Mouse (Mus musculus): ENCODE measurements around the gene Apol9b. TPM values are rescaled to one million over a fixed set of nuclear protein-coding genes. Genes with fewer than 3 reads are reported as not detected.
"Not testable (repeated sequence)": the region's sequence is repeated elsewhere in the genome, so short reads cannot be mapped to it uniquely, and the experiment has no call there.

The Apol9b gene
- polyA plus RNA-seq (2012; rRNA removed), result 1.7 and 2.1 TPM in 2 replicates

- not testable (repeated sequence) for H3K4me1 ChIP-seq (ENCODE audit: control insufficient read depth, insufficient read depth, low read length); H3K4me3 ChIP-seq (replicated peaks; ENCODE audit: extremely low read depth, low read depth, low read length); DNase-seq
- WGBS, result 60% methylated on average over 2 of the region's 4 CpGs
Measured at GRCm38 (mm10) chr15:77728739-77729138, at the start of gene Apol9b. TSS of gene Apol9b (plus strand) at chr15:77729039.

GRCm38 (mm10) chr15:77683944-77684343, 44.9 kb upstream of the Apol9b start:
- TF ChIP-seq CTCF (IDR thresholded peaks at IDR 0.05; ENCODE audit: insufficient read depth, low read length), result peak; percentile 53
- DNase-seq, result peak; percentile 37
- 10% methylated on average over 11 of the region's 11 CpGs for WGBS

GRCm38 (mm10) chr15:77691532-77692311, 37.1 kb upstream of the Apol9b start:
- DNase-seq; H3K4me3 ChIP-seq (replicated peaks; ENCODE audit: extremely low read depth, low read depth, low read length); H3K4me1 ChIP-seq (ENCODE audit: control insufficient read depth, insufficient read depth, low read length): not testable (repeated sequence)
- WGBS, result 9% methylated on average over 19 of the region's 20 CpGs

More at GRCm38 (mm10) chr15:77683944-77684343, 44.9 kb upstream of the Apol9b start:
- H3K4me1 ChIP-seq (ENCODE audit: control insufficient read depth, insufficient read depth, low read length); H3K4me3 ChIP-seq (replicated peaks; ENCODE audit: extremely low read depth, low read depth, low read length): not testable (repeated sequence)

- not testable (repeated sequence) for H3K4me3 ChIP-seq (replicated peaks; ENCODE audit: extremely low read depth, low read depth, low read length); H3K4me1 ChIP-seq (ENCODE audit: control insufficient read depth, insufficient read depth, low read length)
- DNase-seq, result peak; percentile 4
- WGBS, result 32% methylated on average over 12 of the region's 15 CpGs
- TF ChIP-seq CTCF (IDR thresholded peaks at IDR 0.05; ENCODE audit: insufficient read depth, low read length), result peak; percentile 47
Measured at GRCm38 (mm10) chr15:77694687-77695295, 34.0 kb upstream of the Apol9b start.

- H3K4me3 ChIP-seq (replicated peaks; ENCODE audit: extremely low read depth, low read depth, low read length); DNase-seq; H3K4me1 ChIP-seq (ENCODE audit: control insufficient read depth, insufficient read depth, low read length): not testable (repeated sequence)
- 59% methylated on average over 4 of the region's 4 CpGs for WGBS
Measured at GRCm38 (mm10) chr15:77698656-77699055, 30.2 kb upstream of the Apol9b start, which contains the start of gene Apol7e. TSS of gene Apol7e (plus strand) at chr15:77698857.

GRCm38 (mm10) chr15:77705306-77705705, 23.5 kb upstream of the Apol9b start:
- not testable (repeated sequence) for DNase-seq; H3K4me1 ChIP-seq (ENCODE audit: control insufficient read depth, insufficient read depth, low read length); H3K4me3 ChIP-seq (replicated peaks; ENCODE audit: extremely low read depth, low read depth, low read length)
- WGBS, result 63% methylated on average over 3 of the region's 3 CpGs

- DNase-seq; H3K4me1 ChIP-seq (ENCODE audit: control insufficient read depth, insufficient read depth, low read length); H3K4me3 ChIP-seq (replicated peaks; ENCODE audit: extremely low read depth, low read depth, low read length): not testable (repeated sequence)
- WGBS, result 67% methylated on average over 1 of the region's 1 CpGs
Measured at GRCm38 (mm10) chr15:77708936-77709335, 19.9 kb upstream of the Apol9b start.

- H3K4me1 ChIP-seq (ENCODE audit: control insufficient read depth, insufficient read depth, low read length); DNase-seq; H3K4me3 ChIP-seq (replicated peaks; ENCODE audit: extremely low read depth, low read depth, low read length): not testable (repeated sequence)
- 46% methylated on average over 3 of the region's 6 CpGs for WGBS
Measured at GRCm38 (mm10) chr15:77718240-77718639, 10.6 kb upstream of the Apol9b start.

GRCm38 (mm10) chr15:77721509-77721908, 7.3 kb upstream of the Apol9b start:
- no CpG with 5 or more reads among the region's 3 CpGs for WGBS
- not testable (repeated sequence) for DNase-seq; H3K4me3 ChIP-seq (replicated peaks; ENCODE audit: extremely low read depth, low read depth, low read length); H3K4me1 ChIP-seq (ENCODE audit: control insufficient read depth, insufficient read depth, low read length)

GRCm38 (mm10) chr15:77724208-77724911, 4.5 kb upstream of the Apol9b start:
- H3K4me1 ChIP-seq (ENCODE audit: control insufficient read depth, insufficient read depth, low read length); DNase-seq; H3K4me3 ChIP-seq (replicated peaks; ENCODE audit: extremely low read depth, low read depth, low read length): not testable (repeated sequence)
- 23% methylated on average over 2 of the region's 10 CpGs for WGBS

GRCm38 (mm10) chr15:77725393-77726020, 3.3 kb upstream of the Apol9b start:
- DNase-seq; H3K4me3 ChIP-seq (replicated peaks; ENCODE audit: extremely low read depth, low read depth, low read length); H3K4me1 ChIP-seq (ENCODE audit: control insufficient read depth, insufficient read depth, low read length): not testable (repeated sequence)
- 50% methylated on average over 6 of the region's 6 CpGs for WGBS

Measured in lung, adult 2 months (tissue).